8 mouse cellular contexts compared by ENCODE assay signal in the genomic region with DNA sequence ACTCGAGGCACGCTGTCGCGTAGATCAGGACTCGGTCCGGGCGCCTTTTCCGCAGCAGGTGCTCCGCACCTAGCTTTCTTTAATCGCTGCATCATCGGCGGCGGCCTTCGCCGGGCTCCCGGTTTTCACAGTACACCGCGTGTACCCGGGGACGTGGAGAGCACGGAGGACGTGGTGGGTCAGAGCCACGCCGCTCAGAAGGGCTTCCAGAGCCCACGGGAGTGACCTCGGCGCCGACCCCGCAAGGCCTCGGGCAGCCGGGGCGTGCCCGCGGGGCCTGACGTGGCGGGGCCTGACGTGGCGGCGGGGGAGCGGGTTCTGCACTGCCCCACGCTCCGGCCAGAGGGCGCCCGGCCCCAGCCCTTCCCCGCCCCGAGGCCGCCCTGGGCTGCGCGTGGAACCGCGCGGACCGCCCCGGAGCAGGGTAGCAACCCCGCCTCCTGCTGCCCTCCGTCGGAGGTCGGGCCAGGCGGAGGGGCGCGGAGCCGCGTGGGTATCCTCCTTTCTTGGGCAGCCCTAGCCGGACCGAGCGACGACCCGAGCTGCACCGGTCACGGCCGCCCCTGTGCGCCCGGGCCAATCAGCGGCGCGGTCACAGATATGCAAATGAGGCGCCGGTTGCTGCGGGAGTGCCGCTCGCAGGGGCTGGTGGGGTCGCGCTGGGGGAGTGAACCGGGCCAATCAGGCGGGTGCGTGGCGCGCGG.
DNase-seq lines count a peak whose midpoint lies in the region; ATAC-seq lines count a peak whose summit lies in the region.

No protein-coding gene starts in this region.

- intact Hi-C loops in left cerebral cortex, postnatal 14 days (cut with DNase I) = loop anchor here (2.0 to 5.0 kb wide), 3 partner anchors 31 to 79 kb away; a partner anchor contains a TSS

- H3K36me3 ChIP-seq in intestine, embryonic 15.5 days = no peaks in the 10 kb centered on the region

- no peaks in the 10 kb centered on the region for H3K4me1 ChIP-seq in intestine, embryonic 15.5 days (replicated peaks)

- ATAC-seq in intestine, embryonic 15.5 days = peak; percentile 98
- ATAC-seq in megakaryocyte-erythroid progenitor cell, adult 5-6 weeks (replicated peaks; ENCODE audit: low FRiP score, low TSS enrichment, poor library complexity, severe bottlenecking) = peak; percentile 96

- peak; percentile 99 for DNase-seq in adrenal gland, adult 2 months
- DNase-seq in embryo, embryonic 11 days = peak; percentile 94
- peak; percentile 99 for DNase-seq in gastrocnemius, postnatal 25 days
- peak; percentile 89 to 92 for DNase-seq in left cerebral cortex, postnatal 14 days (ENCODE audit: low spot score in 2 of 2)
- DNase-seq in right cerebral cortex, postnatal 14 days = peak; percentile 90
- DNase-seq in urinary bladder, postnatal 25 days (ENCODE audit: low spot score) = peak; percentile 93

- peak overlapping the region; percentile 82 for H3K9ac ChIP-seq in intestine, embryonic 15.5 days

- H3K4me2 ChIP-seq in intestine, embryonic 15.5 days (replicated peaks) = peak overlapping the region; percentile 93

- H3K4me3 ChIP-seq in intestine, embryonic 15.5 days (replicated peaks) = peak overlapping the region; percentile 79

- peak overlapping the region; percentile 90 for H3K27ac ChIP-seq in intestine, embryonic 15.5 days

- no peaks in the 10 kb centered on the region for H3K27me3 ChIP-seq in intestine, embryonic 15.5 days (replicated peaks)

- WGBS in intestine, embryonic 15.5 days = under 1% methylated on average over 83 of the region's 89 CpGs

- no peaks in the 10 kb centered on the region for H3K9me3 ChIP-seq in intestine, embryonic 15.5 days

Comparison
In these comparisons a context has a peak if more than half of its experiments do, and no peak if none do; other contexts are left out.
1. Peak in every context shown above with its lines: DNase-seq, ATAC-seq, H3K4me3 ChIP-seq and H3K27ac ChIP-seq.